Mouse (Mus musculus): ENCODE measurements around the gene Mslnl. TPM values are rescaled to one million over a fixed set of nuclear protein-coding genes. Genes with fewer than 3 reads are reported as not detected.
"Not testable (repeated sequence)": the region's sequence is repeated elsewhere in the genome, so short reads cannot be mapped to it uniquely, and the experiment has no call there.

The Mslnl gene
- polyA plus RNA-seq, 1 experiment from 2014 or later = not detected

DNA sequence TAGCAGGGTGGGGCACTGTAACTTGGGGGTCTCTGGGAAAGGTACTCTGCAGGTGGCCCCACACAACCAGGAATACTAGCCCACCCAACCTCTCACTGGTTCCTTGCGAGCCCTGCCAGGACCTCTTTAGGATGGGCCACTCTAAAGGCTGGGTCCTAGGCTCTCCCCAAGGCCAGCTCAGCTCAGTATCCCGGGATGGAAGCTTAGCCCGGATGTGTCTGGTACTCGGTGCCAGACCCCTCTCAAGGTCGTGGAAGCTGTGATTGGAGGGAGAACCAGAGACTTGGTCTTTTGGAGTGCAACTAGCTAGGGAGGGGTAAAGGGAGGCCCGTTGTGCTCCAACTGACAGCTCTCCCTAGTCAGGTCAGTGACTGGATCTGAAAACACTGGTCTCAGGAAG lies 18.2 kb upstream of the Mslnl start:
- no peak overlapping the region; the same call in 1 of the 2 replicates for H3K9ac ChIP-seq
- no peaks in the 10 kb centered on the region for H3K9me3 ChIP-seq (replicated peaks)
- peaks cover 40% of the 10 kb centered on the region for H3K36me3 ChIP-seq (replicated peaks)
- ATAC-seq (ENCODE audit: insufficient read depth) = no peak
- H3K27me3 ChIP-seq = peaks cover 44% of the 10 kb centered on the region
- peaks cover 16% of the 10 kb centered on the region; the same call in 1 of the 2 replicates for H3K4me1 ChIP-seq (replicated peaks)
- peak overlapping the region; percentile 54 for H3K4me2 ChIP-seq
- WGBS (ENCODE audit: insufficient replicate concordance) = 11% methylated on average over 6 of the region's 6 CpGs
- H3K4me3 ChIP-seq (replicated peaks) = peak overlapping the region; percentile 35; the same call in 1 of the 2 replicates
- H3K27ac ChIP-seq (replicated peaks) = no peak overlapping the region

DNA sequence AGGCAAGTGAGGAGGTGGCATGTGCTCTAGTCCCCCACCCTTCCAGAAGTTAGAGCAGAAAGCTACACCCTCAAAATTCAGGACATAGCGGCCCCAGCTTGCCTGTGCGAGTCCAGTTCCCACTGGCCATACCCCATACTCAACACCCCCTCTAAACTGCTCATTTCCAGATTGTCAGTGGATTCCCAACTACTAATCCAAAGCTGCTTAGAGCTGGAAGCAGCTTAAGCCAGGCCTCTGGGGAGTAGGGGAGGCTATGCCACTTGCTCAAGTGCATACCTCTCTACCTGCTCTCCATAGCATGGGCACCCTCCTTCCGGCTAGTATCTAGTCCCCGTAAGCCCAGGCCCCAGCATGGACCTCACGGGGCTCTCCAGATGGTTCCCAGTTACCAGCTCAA lies 14.4 kb upstream of the Mslnl start:
- Histone ChIP-seq H3K36me3 (replicated peaks) (peaks cover 68% of the 10 kb centered on the region), H3K9me3 (replicated peaks) (no peaks in the 10 kb centered on the region), H3K4me1 (replicated peaks) (peaks cover 18% of the 10 kb centered on the region), H3K9ac (no peak overlapping the region), H3K27ac (replicated peaks) (no peak overlapping the region), H3K4me3 (replicated peaks) (no peak overlapping the region), H3K4me2 (no peak overlapping the region), H3K27me3 (peaks cover 23% of the 10 kb centered on the region)
- ATAC-seq (ENCODE audit: insufficient read depth) = no peak
- 91% methylated on average over 5 of the region's 5 CpGs for WGBS (ENCODE audit: insufficient replicate concordance)

DNA sequence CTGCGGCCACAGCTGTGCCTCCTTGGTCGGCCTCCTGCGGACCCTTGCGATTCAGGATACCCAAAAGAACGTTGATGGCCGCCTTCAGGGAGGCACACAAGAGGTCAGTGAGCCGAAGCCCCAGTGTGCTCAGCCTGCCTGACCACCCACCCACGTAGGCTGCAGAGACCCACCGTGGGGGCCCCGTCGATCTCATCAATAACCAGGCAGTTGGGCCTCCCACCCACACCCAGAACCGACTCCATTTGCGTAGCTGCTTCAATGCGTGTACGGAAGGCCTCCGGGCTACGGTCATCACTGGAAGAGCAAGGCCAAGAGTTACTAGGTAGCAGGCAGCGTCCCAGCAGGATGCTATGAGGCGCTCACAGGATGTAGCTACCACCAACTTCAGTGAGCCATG lies 12.4 kb upstream of the Mslnl start:
- H3K27ac ChIP-seq (replicated peaks) = no peak overlapping the region
- H3K4me3 ChIP-seq (replicated peaks) = no peak overlapping the region
- H3K4me2 ChIP-seq = no peak overlapping the region
- no peak for ATAC-seq (ENCODE audit: insufficient read depth)
- H3K36me3 ChIP-seq (replicated peaks) = peaks cover 68% of the 10 kb centered on the region
- no peak overlapping the region for H3K9ac ChIP-seq
- H3K9me3 ChIP-seq (replicated peaks) = no peaks in the 10 kb centered on the region
- 90% methylated on average over 19 of the region's 19 CpGs for WGBS (ENCODE audit: insufficient replicate concordance)
- H3K4me1 ChIP-seq (replicated peaks) = peaks cover 23% of the 10 kb centered on the region
- peaks cover 3% of the 10 kb centered on the region; the same call in 1 of the 2 replicates for H3K27me3 ChIP-seq

DNA sequence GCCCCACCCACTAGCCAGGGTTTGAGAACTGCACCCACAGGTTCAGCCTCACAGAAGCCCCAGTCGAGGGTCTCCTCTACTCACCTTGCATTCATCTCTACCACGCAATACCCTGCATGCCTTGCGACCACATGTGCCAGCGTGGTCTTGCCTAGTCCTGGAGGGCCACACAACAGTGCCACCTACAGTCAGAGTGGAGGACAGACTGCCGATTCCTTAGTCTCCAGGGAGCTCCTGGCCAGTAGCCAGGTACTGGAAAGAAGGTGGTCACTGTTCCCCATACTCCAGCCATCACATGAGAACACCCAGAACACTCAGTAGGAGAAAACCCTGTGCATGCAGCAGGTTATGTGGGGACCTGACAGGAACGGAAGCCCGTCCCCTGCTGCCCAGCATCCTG lies 11.9 kb upstream of the Mslnl start:
- no peaks in the 10 kb centered on the region for H3K27me3 ChIP-seq
- H3K9me3 ChIP-seq (replicated peaks) = no peaks in the 10 kb centered on the region
- peaks cover 25% of the 10 kb centered on the region for H3K4me1 ChIP-seq (replicated peaks)
- no peak for ATAC-seq (ENCODE audit: insufficient read depth)
- no peak overlapping the region for H3K4me2 ChIP-seq
- H3K27ac ChIP-seq (replicated peaks) = no peak overlapping the region
- WGBS (ENCODE audit: insufficient replicate concordance) = 72% methylated on average over 7 of the region's 7 CpGs
- H3K4me3 ChIP-seq (replicated peaks) = no peak overlapping the region
- no peak overlapping the region for H3K9ac ChIP-seq
- peaks cover 65% of the 10 kb centered on the region for H3K36me3 ChIP-seq (replicated peaks)

- 83% methylated on average over 6 of the region's 6 CpGs for WGBS (ENCODE audit: insufficient replicate concordance)
- Histone ChIP-seq H3K4me3 (replicated peaks) (no peak overlapping the region), H3K4me2 (no peak overlapping the region), H3K9ac (no peak overlapping the region), H3K4me1 (replicated peaks) (peaks cover 25% of the 10 kb centered on the region), H3K36me3 (replicated peaks) (peaks cover 52% of the 10 kb centered on the region), H3K9me3 (replicated peaks) (no peaks in the 10 kb centered on the region), H3K27ac (replicated peaks) (no peak overlapping the region), H3K27me3 (no peaks in the 10 kb centered on the region)
- ATAC-seq (ENCODE audit: insufficient read depth) = no peak
These were observed 10.6 kb upstream of the Mslnl start for GRCm38 (mm10) chr17:25725264-25725663.

GRCm38 (mm10) chr17:25727265-25728008 lies 8.4 kb upstream of the Mslnl start, which contains the start of the genes Chtf18 and Rpusd1:
Gene Chtf18, minus strand, starts transcription at chr17:25727419.
Gene Rpusd1, plus strand, starts transcription at chr17:25727670.
- H3K4me1 ChIP-seq (replicated peaks) = peaks cover 25% of the 10 kb centered on the region
- H3K27me3 ChIP-seq = no peaks in the 10 kb centered on the region
- peak within 1 kb of the TSS; percentile 76 for H3K9ac ChIP-seq
- peak within 1 kb of the TSS; percentile 96 for H3K4me2 ChIP-seq
- H3K36me3 ChIP-seq (replicated peaks) = peaks cover 30% of the 10 kb centered on the region
- H3K27ac ChIP-seq (replicated peaks) = peak within 1 kb of the TSS; percentile 39
- H3K9me3 ChIP-seq (replicated peaks) = no peaks in the 10 kb centered on the region
- WGBS (ENCODE audit: insufficient replicate concordance) = under 1% methylated on average over 37 of the region's 37 CpGs
- ATAC-seq (ENCODE audit: insufficient read depth) = peak; percentile 98
- H3K4me3 ChIP-seq (replicated peaks) = peak within 1 kb of the TSS; percentile 80

DNA sequence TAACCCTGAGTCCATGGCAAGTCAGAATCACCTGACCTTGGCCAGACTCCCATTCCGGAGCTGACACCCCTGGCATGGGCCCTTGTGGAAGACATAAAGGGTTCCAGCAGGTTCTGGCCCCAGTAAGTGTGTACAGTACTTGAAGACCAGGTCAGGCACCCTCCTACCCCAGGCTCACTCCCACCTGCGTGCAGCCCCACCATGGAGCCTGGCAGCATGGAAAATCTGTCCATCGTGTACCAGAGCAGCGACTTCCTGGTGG lies 7.9 kb upstream of the Mslnl start:
- Histone ChIP-seq H3K9ac (peak overlapping the region; percentile 69), H3K9me3 (replicated peaks) (no peaks in the 10 kb centered on the region)
- ATAC-seq (ENCODE audit: insufficient read depth) = no peak

GRCm38 (mm10) chr17:25732082-25732481 lies 3.8 kb upstream of the Mslnl start:
- no peak for ATAC-seq (ENCODE audit: insufficient read depth)
- H3K4me2 ChIP-seq = no peak overlapping the region
- no peak overlapping the region for H3K9ac ChIP-seq
- peaks cover 12% of the 10 kb centered on the region for H3K4me1 ChIP-seq (replicated peaks)
- H3K27ac ChIP-seq (replicated peaks) = no peak overlapping the region
- no peak overlapping the region for H3K4me3 ChIP-seq (replicated peaks)
- WGBS (ENCODE audit: insufficient replicate concordance) = 15% methylated on average over 2 of the region's 2 CpGs
- H3K36me3 ChIP-seq (replicated peaks) = no peaks in the 10 kb centered on the region; the same call in 1 of the 2 replicates
- H3K27me3 ChIP-seq = no peaks in the 10 kb centered on the region
- no peaks in the 10 kb centered on the region for H3K9me3 ChIP-seq (replicated peaks)

More for the DNA sequence above, 7.9 kb upstream of the Mslnl start:
- H3K36me3 ChIP-seq (replicated peaks) = peaks cover 25% of the 10 kb centered on the region
- no peaks in the 10 kb centered on the region for H3K27me3 ChIP-seq
- H3K27ac ChIP-seq (replicated peaks) = peak overlapping the region; percentile 39; the same call in 1 of the 2 replicates
- H3K4me3 ChIP-seq (replicated peaks) = peak overlapping the region; percentile 80
- peaks cover 25% of the 10 kb centered on the region for H3K4me1 ChIP-seq (replicated peaks)
- 19% methylated on average over 4 of the region's 4 CpGs for WGBS (ENCODE audit: insufficient replicate concordance)
- H3K4me2 ChIP-seq = peak overlapping the region; percentile 96

DNA sequence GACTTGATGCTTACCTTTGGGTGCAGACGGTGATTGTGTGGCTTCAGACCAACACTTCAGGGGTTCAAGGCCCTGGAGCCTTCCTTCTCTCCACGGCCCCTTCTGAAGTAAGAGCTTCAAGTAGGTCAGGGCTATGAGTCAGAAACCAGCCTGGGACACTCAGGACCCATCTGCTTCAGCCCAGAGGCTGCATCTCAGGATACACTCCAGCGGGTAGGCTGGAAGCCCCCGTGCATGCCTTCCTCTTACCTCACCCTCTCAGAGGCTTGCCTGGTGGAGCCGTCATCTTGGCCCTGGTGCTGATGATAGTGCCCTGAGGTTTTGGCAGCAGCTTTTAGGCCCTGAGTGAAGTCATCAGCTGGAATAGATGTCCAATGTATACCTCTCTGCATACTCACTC lies 596 bp upstream of the Mslnl start:
- H3K4me1 ChIP-seq (replicated peaks) = no peaks in the 10 kb centered on the region
- H3K9ac ChIP-seq = no peak overlapping the region
- no peak overlapping the region for H3K4me2 ChIP-seq
- no peaks in the 10 kb centered on the region for H3K36me3 ChIP-seq (replicated peaks)
- no peak for ATAC-seq (ENCODE audit: insufficient read depth)
- WGBS (ENCODE audit: insufficient replicate concordance) = 69% methylated on average over 5 of the region's 5 CpGs
- H3K4me3 ChIP-seq (replicated peaks) = no peak overlapping the region
- H3K9me3 ChIP-seq (replicated peaks) = no peaks in the 10 kb centered on the region
- H3K27ac ChIP-seq (replicated peaks) = no peak overlapping the region
- H3K27me3 ChIP-seq = no peaks in the 10 kb centered on the region

GRCm38 (mm10) chr17:25738861-25739260 lies 3.0 kb downstream of the Mslnl start:
- no peak for ATAC-seq (ENCODE audit: insufficient read depth)
- WGBS (ENCODE audit: insufficient replicate concordance) = 52% methylated on average over 7 of the region's 7 CpGs

GRCm38 (mm10) chr17:25741471-25741870 lies 5.6 kb downstream of the Mslnl start:
- ATAC-seq (ENCODE audit: insufficient read depth); H3K4me1 ChIP-seq (replicated peaks): not testable (repeated sequence)
- WGBS (ENCODE audit: insufficient replicate concordance) = 61% methylated on average over 12 of the region's 12 CpGs

More at GRCm38 (mm10) chr17:25738861-25739260, 3.0 kb downstream of the Mslnl start:
- Histone ChIP-seq H3K9ac (no peak overlapping the region), H3K4me1 (replicated peaks) (no peaks in the 10 kb centered on the region), H3K9me3 (replicated peaks) (no peaks in the 10 kb centered on the region), H3K36me3 (replicated peaks) (no peaks in the 10 kb centered on the region), H3K4me3 (replicated peaks) (no peak overlapping the region), H3K4me2 (no peak overlapping the region), H3K27me3 (peaks cover 3% of the 10 kb centered on the region; the same call in 1 of the 2 replicates), H3K27ac (replicated peaks) (no peak overlapping the region)

More at GRCm38 (mm10) chr17:25741471-25741870, 5.6 kb downstream of the Mslnl start:
- not testable (repeated sequence) for H3K4me3 ChIP-seq (replicated peaks); H3K27me3 ChIP-seq; H3K36me3 ChIP-seq (replicated peaks); H3K9ac ChIP-seq; H3K4me2 ChIP-seq; H3K27ac ChIP-seq (replicated peaks); H3K9me3 ChIP-seq (replicated peaks)

Measured in liver, embryonic 15.5 days (tissue).